Mouse (Mus musculus) liver, embryonic 14.5 days (tissue): ENCODE measurements around the gene Gng10.

ENCODE experiments used
- CTCF ChIP-seq: IDR thresholded peaks from 2 replicates; pipeline ENCODE4 v1.5.1; 2016; ENCODE audit warnings: antibody characterized with exemption, low read depth, control low read depth
- EP300 ChIP-seq: IDR thresholded peaks from 2 replicates; pipeline ENCODE4 v1.6.1; 2016; ENCODE audit warnings: antibody characterized with exemption, low read depth

DNA sequence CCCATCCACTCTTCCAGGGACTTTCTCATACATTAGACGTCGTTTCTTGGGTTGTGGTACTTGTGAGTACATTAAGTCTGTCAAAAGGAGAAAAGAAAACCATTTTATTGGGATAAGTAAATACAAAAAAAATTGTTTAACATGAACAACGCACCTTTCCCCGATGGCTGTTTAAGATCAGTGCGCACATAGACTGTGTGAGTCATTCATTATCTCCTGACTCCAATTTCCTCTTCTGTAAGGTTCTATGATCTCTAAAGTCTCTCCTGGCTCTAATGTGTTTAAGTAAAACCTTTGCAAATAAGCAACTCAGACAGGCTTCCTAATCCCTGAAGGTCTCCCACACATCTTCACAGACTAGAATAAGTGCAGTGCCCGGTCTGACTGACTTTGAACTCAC, 9.0 kb downstream of the Gng10 start:
- no peak for TF ChIP-seq CTCF
- TF ChIP-seq EP300: no peak
